Mouse (Mus musculus): Measurements from ENCODE around the gene Glra3. TPM values are rescaled to one million over a fixed set of nuclear protein-coding genes. Genes with fewer than 3 reads are reported as not detected.

Gene Glra3
- polyA plus RNA-seq, 1 experiment from 2014 or later: not detected

Other genes with a start within 250 kb of the Glra3 start
- not detected in 2 replicates for gene Adam29, start 33.5 kb upstream of the Glra3 start, polyA plus RNA-seq (2014; fragmentation: Nextera tagmentation; extraction: Ambion mirVana)